In genomic region chr5:142932084-142932685, GRCm38 (mm10) we compare ENCODE assay signal across 8 mouse cellular contexts. TPM values are rescaled to one million over a fixed set of nuclear protein-coding genes. Genes with fewer than 3 reads are reported as not detected.
DNase-seq lines count a peak whose midpoint lies in the region; ATAC-seq lines count a peak whose summit lies in the region.

No protein-coding gene starts in this region.

- peak; percentile 39; the same call in 1 of the 2 replicates for ATAC-seq in hindbrain, embryonic 16.5 days

- peak; percentile 59 for DNase-seq in ovary, adult 18-20 months (ENCODE audit: low spot score)
- no peak for DNase-seq in ovary, postnatal 10 days (ENCODE audit: low spot score)
- DNase-seq in cerebellum, postnatal 10 days = peak; percentile 84 to 85
- peak; percentile 36 to 49 for DNase-seq in frontal cortex, postnatal 14 days (ENCODE audit: low spot score in 2 of 2)
- DNase-seq in left cerebral cortex, adult 18-20 months (ENCODE audit: low spot score in 2 of 2) = peak; percentile 70 to 83
- peak; percentile 70 to 89 for DNase-seq in lung, postnatal 4 days
- peak; percentile 83 to 87 for DNase-seq in spleen, postnatal 10 days (ENCODE audit: low spot score in 2 of 2)

- peaks cover 7% of the 10 kb centered on the region; the same call in 1 of the 2 replicates for H3K27me3 ChIP-seq in hindbrain, embryonic 16.5 days (replicated peaks; ENCODE audit: control insufficient read depth, insufficient read depth, low read length)

- no peaks in the 10 kb centered on the region for H3K9me3 ChIP-seq in hindbrain, embryonic 16.5 days (ENCODE audit: control insufficient read depth, low read length)

- H3K9ac ChIP-seq in hindbrain, embryonic 16.5 days (ENCODE audit: low read depth, low read length) = no peak overlapping the region

- H3K4me2 ChIP-seq in hindbrain, embryonic 16.5 days (ENCODE audit: low read length) = no peak overlapping the region

- no peak overlapping the region for H3K27ac ChIP-seq in hindbrain, embryonic 16.5 days (ENCODE audit: low read depth, low read length)

- H3K36me3 ChIP-seq in hindbrain, embryonic 16.5 days (ENCODE audit: control insufficient read depth, insufficient read depth, low read length) = no peaks in the 10 kb centered on the region

- peaks cover 8% of the 10 kb centered on the region for H3K4me1 ChIP-seq in hindbrain, embryonic 16.5 days (ENCODE audit: control insufficient read depth, insufficient read depth, low read depth, low read length)

- 28% methylated on average over 9 of the region's 9 CpGs for WGBS in hindbrain, embryonic 16.5 days

- no peak overlapping the region for H3K4me3 ChIP-seq in hindbrain, embryonic 16.5 days (ENCODE audit: low read length)

RNA-seq across cellular contexts. Expression of gene Actb, which starts 25.6 kb away (rescaled TPM):
- polyA plus RNA-seq in hindbrain, embryonic 16.5 days (2015; fragmentation: Nextera tagmentation; extraction: Ambion mirVana) = 11,512 and 13,219 TPM in 2 replicates
- 1,000 to 10,000 TPM; 2,346 to 2,379 TPM for total RNA-seq in left cerebral cortex, adult 18-20 months (2021)

RNA-seq across cellular contexts. Expression of gene Fscn1, which starts 28.0 kb away (rescaled TPM):
- 478 and 522 TPM in 2 replicates for polyA plus RNA-seq in hindbrain, embryonic 16.5 days (2015; fragmentation: Nextera tagmentation; extraction: Ambion mirVana)
- total RNA-seq in left cerebral cortex, adult 18-20 months (2021) = 100 to 1,000 TPM; 280 to 311 TPM

RNA-seq across cellular contexts. Expression of gene Fbxl18, which starts 37.0 kb away (rescaled TPM):
- 29.7 and 32.9 TPM in 2 replicates for polyA plus RNA-seq in hindbrain, embryonic 16.5 days (2015; fragmentation: Nextera tagmentation; extraction: Ambion mirVana)
- 10 to 100 TPM; 28.7 to 28.8 TPM for total RNA-seq in left cerebral cortex, adult 18-20 months (2021)
